Mouse (Mus musculus) embryo, embryonic 9.5 days (tissue): ENCODE measurements at regions not wholly inside any gene's neighbourhood (a gene's known extent, or its start where the extent isn't known, plus 50 kb on each side); places are given as distances from the start of the nearest gene placed in this dataset.
A peak's percentile ranks its signal among the peaks of the same experiment; 100 is the strongest.

ENCODE experiments used
- DNase-seq: peaks from one replicate; pipeline ENCODE4 v3.0.0-alpha.2; 2017; ENCODE audit errors: extremely low spot score

- peak; percentile 50 for DNase-seq
These were observed 90.9 kb upstream of the Got2 start for GRCm38 (mm10) chr8:95979223-95979622.

- DNase-seq, result no peak
These were observed 86.5 kb upstream of the Got2 start for GRCm38 (mm10) chr8:95974889-95975288.

- DNase-seq, result peak; percentile 34
These were observed 85.9 kb upstream of the Got2 start for GRCm38 (mm10) chr8:95974231-95974630.

GRCm38 (mm10) chr8:95973571-95973970 lies 85.2 kb upstream of the Got2 start:
- DNase-seq, result peak; percentile 33

DNA sequence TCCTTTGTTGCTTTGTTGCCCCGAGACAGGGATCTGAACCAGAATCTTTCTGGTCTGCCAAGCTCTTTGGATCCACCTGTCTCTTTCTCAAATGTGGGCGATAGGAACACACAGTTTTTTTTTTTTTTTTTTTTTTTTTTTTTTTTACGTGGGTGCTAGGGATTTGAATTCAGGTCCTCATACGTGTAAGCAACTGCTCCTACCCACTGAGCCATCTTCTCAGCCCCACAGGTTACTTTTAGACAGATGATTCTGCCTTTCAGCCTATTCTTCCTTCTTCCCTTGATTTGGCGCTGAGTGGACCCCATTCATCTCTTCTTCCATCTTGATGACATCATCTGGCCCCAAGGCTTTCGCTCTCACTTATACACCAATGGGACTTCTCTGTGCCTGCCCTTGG lies 80.5 kb upstream of the Got2 start:
- DNase-seq, result no peak

DNA sequence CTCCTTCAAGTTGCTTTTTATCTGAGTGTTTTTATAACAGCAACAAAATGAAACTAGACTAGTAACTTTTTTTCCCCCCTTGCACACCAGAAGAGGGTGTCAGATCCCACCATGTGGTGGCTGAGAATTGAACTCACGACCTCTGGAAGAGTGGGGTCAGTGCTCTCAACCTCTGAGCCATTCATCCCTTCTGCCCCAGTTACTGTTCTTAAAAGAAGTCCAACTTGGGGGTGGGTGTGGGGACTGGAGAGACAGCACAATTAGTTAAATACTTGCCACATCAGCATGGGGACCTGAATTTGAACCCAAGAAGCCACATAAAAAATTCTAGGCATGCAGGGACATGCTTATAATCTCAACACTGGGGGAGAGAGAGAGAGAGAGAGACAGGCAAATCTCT lies 78.1 kb upstream of the Got2 start:
- no peak for DNase-seq

GRCm38 (mm10) chr8:95952257-95952656 lies 63.9 kb upstream of the Got2 start:
- no peak for DNase-seq

GRCm38 (mm10) chr8:95951794-95952193 lies 63.4 kb upstream of the Got2 start:
- peak; percentile 83 for DNase-seq
